Comparison of ENCODE assay signal across 9 mouse cellular contexts in genomic region chr7:26778474-26778873, GRCm38 (mm10). TPM values are rescaled to one million over a fixed set of nuclear protein-coding genes. Genes with fewer than 3 reads are reported as not detected.
DNase-seq lines count a peak whose midpoint lies in the region; ATAC-seq lines count a peak whose summit lies in the region.
"Had no signal": no experiment of that assay in that cellular context is flagged by ENCODE, and none has a peak within 500 bp of the region (broad histone marks: within the 10 kb centered on the region; RNA-seq: fewer than 3 reads in every experiment).

No protein-coding gene starts in this region.

- no peak overlapping the region for H3K27ac ChIP-seq in forebrain, embryonic 10.5 days
- no peak overlapping the region for H3K27ac ChIP-seq in forebrain, embryonic 13.5 days

- 38% methylated on average over 6 of the region's 6 CpGs for WGBS in forebrain, embryonic 10.5 days
- 31% methylated on average over 6 of the region's 6 CpGs for WGBS in forebrain, embryonic 13.5 days

- peak; percentile 56 for DNase-seq in forebrain, embryonic 10.5 days (ENCODE audit: extremely low spot score, low spot score)
- DNase-seq in ovary, postnatal 36 days (ENCODE audit: low spot score): peak; percentile 28
- DNase-seq in ovary, adult 18-20 months (ENCODE audit: low spot score): no peak
- DNase-seq in embryo, embryonic 11.5 days (ENCODE audit: low read depth, low spot score): peak; percentile 42
- peak; percentile 39 to 70 for DNase-seq in layer of hippocampus, adult 18-20 months (ENCODE audit: low spot score in 2 of 2)
- peak; percentile 32 to 61 for DNase-seq in lung, postnatal 4 days

- H3K4me1 ChIP-seq in forebrain, embryonic 10.5 days: peaks cover 21% of the 10 kb centered on the region
- H3K4me1 ChIP-seq in forebrain, embryonic 13.5 days: 0 out of 2 replicates have a peak, but pooled peaks cover 6% of the 10 kb centered on the region

- no peak overlapping the region for H3K4me3 ChIP-seq in forebrain, embryonic 10.5 days
- H3K4me3 ChIP-seq in forebrain, embryonic 13.5 days: no peak overlapping the region

- no peaks in the 10 kb centered on the region for H3K27me3 ChIP-seq in forebrain, embryonic 10.5 days (ENCODE audit: poor library complexity, severe bottlenecking)
- no peaks in the 10 kb centered on the region for H3K27me3 ChIP-seq in forebrain, embryonic 13.5 days

- no peak for ATAC-seq in forebrain, embryonic 13.5 days
- no peak for ATAC-seq in erythroblast, adult 5-6 weeks (replicated peaks; ENCODE audit: low FRiP score, poor library complexity, severe bottlenecking)

- H3K9ac ChIP-seq in forebrain, embryonic 13.5 days: no peak overlapping the region

- no peaks in the 10 kb centered on the region for H3K36me3 ChIP-seq in forebrain, embryonic 10.5 days (replicated peaks)
- H3K36me3 ChIP-seq in forebrain, embryonic 13.5 days (ENCODE audit: poor library complexity, severe bottlenecking): no peaks in the 10 kb centered on the region

- no peaks in the 10 kb centered on the region for H3K9me3 ChIP-seq in forebrain, embryonic 10.5 days
- no peaks in the 10 kb centered on the region for H3K9me3 ChIP-seq in forebrain, embryonic 13.5 days (replicated peaks)

- no peak overlapping the region for H3K4me2 ChIP-seq in forebrain, embryonic 13.5 days

RNA-seq across cellular contexts. Expression of gene Cyp2b19, which starts 21.5 kb away (rescaled TPM):
- 0.06 TPM in 1 of 2 replicates, not detected in the other for polyA plus RNA-seq in forebrain, embryonic 10.5 days (2016; fragmentation: Nextera tagmentation; extraction: Ambion mirVana)
- polyA plus RNA-seq in forebrain, embryonic 13.5 days (2015; fragmentation: Nextera tagmentation; extraction: Ambion mirVana): 0.15 and 0.18 TPM in 2 replicates
- total RNA-seq in layer of hippocampus, adult 18-20 months (2021): not detected
- total RNA-seq in erythroblast, adult 5-6 weeks (2015; ENCODE audit: low replicate concordance): not detected in 2 replicates
- total RNA-seq in erythroblast, adult 5-6 weeks (2017; ENCODE audit: low replicate concordance): not detected in 2 replicates
- total RNA-seq: heart, postnatal 36 days had no signal

RNA-seq across cellular contexts. Expression of gene Cyp2g1, which starts 30.2 kb away (rescaled TPM):
- not detected in 2 replicates for polyA plus RNA-seq in forebrain, embryonic 10.5 days (2016; fragmentation: Nextera tagmentation; extraction: Ambion mirVana)
- not detected in 2 replicates for polyA plus RNA-seq in forebrain, embryonic 13.5 days (2015; fragmentation: Nextera tagmentation; extraction: Ambion mirVana)
- total RNA-seq in layer of hippocampus, adult 18-20 months (2021): not detected
- not detected in 2 replicates for total RNA-seq in erythroblast, adult 5-6 weeks (2015; ENCODE audit: low replicate concordance)
- total RNA-seq in erythroblast, adult 5-6 weeks (2017; ENCODE audit: low replicate concordance): not detected in 2 replicates
- total RNA-seq: heart, postnatal 36 days had no signal

RNA-seq across cellular contexts. Expression of gene Cyp2a5, which starts 56.6 kb away (rescaled TPM):
- not detected in 2 replicates for polyA plus RNA-seq in forebrain, embryonic 10.5 days (2016; fragmentation: Nextera tagmentation; extraction: Ambion mirVana)
- 0.16 TPM in 1 of 2 replicates, not detected in the other for polyA plus RNA-seq in forebrain, embryonic 13.5 days (2015; fragmentation: Nextera tagmentation; extraction: Ambion mirVana)
- not detected for total RNA-seq in layer of hippocampus, adult 18-20 months (2021)
- not detected in 2 replicates for total RNA-seq in erythroblast, adult 5-6 weeks (2015; ENCODE audit: low replicate concordance)
- total RNA-seq in erythroblast, adult 5-6 weeks (2017; ENCODE audit: low replicate concordance): not detected in 2 replicates
- total RNA-seq: heart, postnatal 36 days had no signal
